Mouse (Mus musculus) stomach, postnatal 0 days (tissue): ENCODE measurements around the gene Gpn2.

Source experiments
- CTCF ChIP-seq: IDR thresholded peaks from 2 replicates; pipeline ENCODE4 v1.5.1; 2016; ENCODE audit warnings: antibody characterized with exemption, low read depth, mild to moderate bottlenecking, moderate library complexity
- EP300 ChIP-seq: optimal IDR thresholded peaks from 2 replicates; pipeline ENCODE3; 2016; ENCODE audit warnings: antibody characterized with exemption

- no peak for TF ChIP-seq CTCF
- TF ChIP-seq EP300, result no peak
Observed at GRCm38 (mm10) chr4:133536652-133537051, 47.5 kb upstream of the Gpn2 start.
